Mouse (Mus musculus) frontal cortex, postnatal 36 days (tissue): ENCODE results near the gene Inpp5a.
A peak's percentile ranks its signal among the peaks of the same experiment; 100 is the strongest.

Source experiments
- DNase-seq, 2 experiments: peaks; one replicate each; pipeline ENCODE4 v3.0.0; 2022; ENCODE audit warnings: low spot score in 2 of 2

Inpp5a gene

DNA sequence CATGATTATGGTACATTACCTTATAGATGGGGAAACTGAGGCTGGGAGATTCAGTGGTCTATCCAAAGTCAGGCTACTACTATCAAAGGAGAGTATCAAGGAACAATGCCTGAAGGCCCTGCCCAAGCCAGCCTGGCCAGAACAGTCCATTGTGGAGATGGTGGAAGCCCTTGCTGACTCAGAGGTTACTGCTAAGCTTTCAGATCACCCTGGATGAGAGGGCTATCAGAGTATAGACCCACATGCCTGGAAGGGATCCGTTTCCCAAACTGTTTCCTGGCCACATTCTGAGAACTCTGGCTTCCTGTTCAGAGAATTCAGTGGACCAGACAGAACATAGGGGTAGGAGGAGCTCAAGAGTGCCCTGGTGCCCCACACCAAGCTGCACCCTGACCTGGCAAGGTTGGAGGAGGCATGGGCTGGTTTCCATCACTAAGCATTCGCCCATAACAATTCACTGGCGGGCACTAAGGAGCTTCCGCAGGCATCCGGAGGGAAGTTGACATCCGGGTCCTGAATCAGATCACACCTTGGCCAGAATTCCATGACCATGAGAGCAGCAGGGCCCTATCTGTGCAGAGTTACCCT is 19.3 kb upstream of the Inpp5a start:
- DNase-seq: no peak

DNA sequence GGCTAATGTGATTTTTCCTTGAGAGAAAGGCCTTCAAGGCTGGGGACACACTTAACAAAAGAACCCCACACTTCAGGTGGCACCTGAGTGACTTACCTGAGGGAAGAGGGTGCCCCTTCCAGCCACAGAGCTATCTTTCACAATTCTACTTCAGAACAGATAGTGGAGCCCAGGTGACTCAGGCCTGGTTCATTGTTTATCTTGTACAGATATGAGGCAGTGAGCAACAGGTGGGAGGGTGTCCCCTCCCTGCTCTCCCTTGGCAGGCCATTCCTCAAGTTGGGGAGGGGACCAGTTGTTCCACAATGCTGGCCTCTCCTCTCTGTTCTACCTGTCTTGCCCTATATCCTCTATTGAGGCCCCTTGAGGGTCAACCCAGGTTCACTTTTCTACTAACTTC is 17.5 kb upstream of the Inpp5a start:
- DNase-seq: no peak

- DNase-seq: no peak
Measured at GRCm38 (mm10) chr7:139377381-139377780, 11.5 kb upstream of the Inpp5a start.

DNA sequence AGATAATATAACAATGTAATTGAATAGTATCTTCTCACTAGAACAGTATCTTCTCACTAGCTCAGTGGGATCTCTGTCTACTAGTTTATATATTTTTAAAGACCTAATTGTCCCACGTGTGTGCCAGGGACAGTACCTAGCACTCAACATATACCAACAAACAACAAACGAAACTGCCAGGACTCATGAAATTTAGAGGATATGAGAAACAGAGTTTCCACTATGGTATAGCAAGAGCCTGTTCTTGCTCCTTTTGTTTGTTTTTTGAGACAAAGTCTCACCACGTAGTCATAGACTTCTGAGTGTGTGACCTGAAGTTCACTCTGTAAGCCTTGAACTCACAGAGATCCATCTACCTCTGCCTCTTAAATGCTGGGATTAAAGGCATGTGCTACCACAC is 10.6 kb upstream of the Inpp5a start:
- DNase-seq: no peak

DNA sequence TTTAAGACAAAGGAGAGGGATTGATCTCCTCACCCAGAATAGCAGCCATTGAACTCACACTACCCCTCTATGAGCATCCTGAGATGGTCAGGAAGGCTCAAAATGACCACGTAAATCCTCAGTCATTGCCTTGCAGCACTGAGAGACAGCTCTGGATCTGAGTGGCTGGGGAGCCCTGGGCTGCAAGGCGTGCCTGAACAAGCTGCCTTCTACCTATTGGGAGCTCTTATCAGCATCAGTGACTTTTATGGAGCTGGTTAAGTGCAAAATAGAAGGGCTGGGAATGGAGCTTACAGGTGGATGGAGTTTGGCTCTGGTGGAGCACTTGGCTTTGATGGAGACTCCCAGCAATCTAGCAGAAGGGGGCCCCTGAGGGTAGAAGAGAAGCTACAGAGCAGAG is 9.2 kb upstream of the Inpp5a start:
- DNase-seq: no peak

GRCm38 (mm10) chr7:139380225-139380624 is 8.7 kb upstream of the Inpp5a start:
- DNase-seq: no peak

DNA sequence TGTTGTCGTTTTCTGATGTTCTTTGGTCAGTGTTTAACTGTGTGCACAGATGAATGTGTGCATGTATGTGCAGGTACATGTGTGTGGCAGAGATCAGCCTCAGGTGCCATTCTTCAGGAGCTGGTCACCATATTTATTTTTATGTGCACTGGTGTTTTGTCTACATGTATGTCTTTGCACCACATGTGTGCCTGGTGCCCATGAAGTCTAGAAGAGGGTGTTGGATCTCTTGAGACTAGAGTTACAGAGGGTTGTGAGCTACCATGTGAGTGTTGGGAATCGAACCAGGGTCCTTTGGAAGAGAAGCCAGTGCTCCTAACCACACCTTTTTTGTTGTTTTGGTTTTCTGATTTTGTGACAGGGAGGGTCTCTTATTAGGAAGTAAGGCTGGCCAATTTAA is 7.0 kb upstream of the Inpp5a start:
- DNase-seq: no peak

GRCm38 (mm10) chr7:139382796-139383195 is 6.1 kb upstream of the Inpp5a start:
- no peak for DNase-seq

DNA sequence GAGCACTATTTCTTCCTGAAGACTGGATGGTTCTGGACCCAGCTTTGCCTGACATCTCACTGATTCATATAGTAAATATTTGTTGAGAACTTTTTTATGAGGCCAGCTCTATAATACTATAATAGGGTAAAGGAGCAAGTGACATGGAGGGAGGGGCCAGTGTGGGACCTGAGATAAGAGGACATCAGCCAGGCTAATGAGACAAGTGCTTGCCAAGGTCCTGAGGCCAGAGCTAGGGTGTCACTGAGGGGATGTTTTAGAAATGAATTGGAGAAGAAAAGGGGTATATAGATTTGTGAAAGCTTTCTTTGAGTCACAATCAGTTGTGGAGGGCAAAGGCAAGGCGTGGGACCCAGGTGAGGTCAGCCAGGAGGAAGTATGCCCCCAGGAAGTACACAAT is 4.4 kb upstream of the Inpp5a start:
- DNase-seq: no peak

- no peak for DNase-seq
Measured at GRCm38 (mm10) chr7:139384916-139385530, 3.9 kb upstream of the Inpp5a start.

DNA sequence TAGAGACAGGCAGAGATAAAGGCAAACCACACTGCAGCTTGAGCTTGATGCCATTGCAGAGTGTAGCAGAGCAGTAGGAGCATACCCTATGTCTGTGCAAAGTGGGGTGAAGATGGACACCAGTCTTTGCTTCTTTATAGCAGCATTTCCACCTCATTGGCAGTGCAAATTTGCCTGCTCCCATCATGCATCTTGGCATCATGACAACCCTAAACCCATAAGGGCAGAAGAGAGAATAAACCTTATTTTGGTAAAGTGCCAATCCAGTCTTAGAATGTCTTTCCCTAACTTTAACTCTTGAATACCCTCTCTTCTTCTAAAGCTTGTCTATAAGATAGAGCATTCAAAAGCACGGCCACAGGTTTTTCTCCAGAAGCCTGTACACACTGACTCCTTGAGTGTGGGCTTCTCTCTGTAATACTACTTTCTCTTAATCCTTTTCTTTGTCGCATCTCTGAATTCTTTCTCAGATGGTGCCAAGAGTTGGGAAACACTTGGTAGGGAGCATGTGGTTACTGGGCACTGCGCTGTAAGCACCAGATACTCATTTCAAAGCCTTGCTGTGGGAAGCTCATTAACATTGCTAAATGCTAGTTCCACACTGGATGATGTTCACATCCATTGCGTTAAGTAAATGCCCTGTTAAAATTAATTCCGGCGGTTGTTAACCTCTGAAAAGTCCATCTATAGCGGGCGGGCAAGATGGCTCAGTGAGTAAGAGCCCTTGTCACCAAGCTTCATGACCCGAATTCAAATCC is 1.8 kb upstream of the Inpp5a start:
- DNase-seq: no peak

- DNase-seq: no peak
Measured at GRCm38 (mm10) chr7:139387921-139388669, 814 bp upstream of the Inpp5a start.

- DNase-seq: peak in 1 of 2 experiments; percentile 17
Measured at GRCm38 (mm10) chr7:139389213-139389761, 378 bp downstream of the Inpp5a start.

DNA sequence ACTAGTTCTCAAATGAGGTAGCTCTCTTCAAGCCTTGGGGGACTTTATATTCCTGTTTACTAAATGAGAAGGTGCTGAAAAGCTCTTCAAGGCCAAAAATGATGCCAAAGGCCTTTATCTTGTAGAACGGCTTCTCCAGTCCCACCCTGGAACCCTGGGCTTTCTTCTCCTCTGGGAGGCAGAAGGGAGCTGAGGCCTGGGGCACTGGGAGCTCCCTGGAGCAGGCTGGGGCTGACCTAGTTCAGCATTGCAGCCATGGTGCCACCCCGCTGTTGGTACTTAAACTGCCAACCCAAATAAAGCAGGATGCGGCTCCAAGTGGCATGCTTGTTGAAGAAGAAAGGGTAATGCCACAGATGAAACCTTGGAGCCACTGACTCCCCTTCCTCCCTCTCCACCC is 1.5 kb downstream of the Inpp5a start:
- DNase-seq: peak; percentile 35 to 48

GRCm38 (mm10) chr7:139390926-139391325 is 2.0 kb downstream of the Inpp5a start:
- peak in 1 of 2 experiments; percentile 29 for DNase-seq

DNA sequence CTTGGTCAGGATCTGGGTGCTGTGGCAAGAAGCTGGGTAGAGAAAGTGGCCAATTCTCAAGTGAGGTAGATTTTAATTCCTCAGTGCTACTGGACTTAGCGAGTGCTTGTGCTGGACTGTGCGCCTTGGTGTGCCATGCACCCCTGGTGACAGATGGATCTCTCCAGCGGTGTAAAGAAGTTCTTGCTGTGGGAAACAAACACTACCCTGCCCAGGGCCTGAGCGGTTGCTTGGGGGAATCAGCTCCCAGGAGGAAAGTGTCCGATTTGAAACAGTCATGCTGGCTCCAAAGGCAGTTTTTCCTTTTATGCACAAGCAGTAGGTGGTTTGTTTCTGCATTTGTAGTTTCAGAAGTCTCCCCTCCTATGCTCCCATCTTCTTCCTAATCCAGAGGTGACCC is 2.8 kb downstream of the Inpp5a start:
- no peak for DNase-seq

DNA sequence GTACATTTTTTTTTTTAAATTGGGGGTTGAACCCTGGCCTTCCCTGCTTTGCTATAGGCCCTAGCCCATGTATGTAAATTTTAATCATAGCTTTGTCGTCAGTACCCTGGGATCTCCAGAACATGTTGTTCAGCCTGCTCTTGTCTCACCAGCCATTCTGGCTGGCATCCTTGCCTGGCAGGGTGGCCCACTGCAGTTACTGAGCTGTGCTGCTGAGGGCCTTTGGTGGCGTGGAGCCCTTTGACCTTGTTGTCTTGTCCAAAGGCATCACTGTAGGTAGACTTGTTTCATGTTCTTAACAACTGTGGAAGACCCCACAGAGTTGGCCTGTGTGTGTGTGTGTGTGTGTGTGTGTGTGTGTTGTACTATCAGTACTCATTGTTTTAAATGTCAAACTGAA is 3.2 kb downstream of the Inpp5a start:
- no peak for DNase-seq

DNA sequence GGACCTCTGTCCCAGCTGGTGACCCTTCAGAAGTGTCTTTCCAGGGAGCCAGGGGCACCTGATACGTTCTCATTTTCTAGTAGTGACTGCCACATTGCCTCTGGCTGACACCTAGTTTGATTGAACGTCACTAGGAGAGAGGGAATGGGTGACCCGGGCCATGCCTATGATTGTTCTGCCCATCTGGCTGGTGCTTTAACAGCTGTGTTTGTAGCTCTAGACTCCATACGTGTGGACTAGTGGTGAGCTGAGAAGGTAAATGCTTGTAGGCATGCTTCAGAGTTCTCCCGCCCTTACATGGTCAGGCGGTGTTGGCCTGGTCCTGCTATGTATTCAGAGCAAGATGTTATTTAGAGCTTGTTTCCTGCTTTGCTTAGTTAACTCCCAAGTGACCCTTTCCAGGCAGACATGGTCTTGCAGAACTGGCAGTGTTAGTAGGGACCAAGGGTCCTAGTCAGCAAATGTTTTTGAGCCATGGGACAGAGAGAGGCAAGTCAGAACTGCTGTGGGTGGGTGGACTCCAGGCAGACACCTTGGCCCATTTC is 3.9 kb downstream of the Inpp5a start:
- DNase-seq: no peak

DNA sequence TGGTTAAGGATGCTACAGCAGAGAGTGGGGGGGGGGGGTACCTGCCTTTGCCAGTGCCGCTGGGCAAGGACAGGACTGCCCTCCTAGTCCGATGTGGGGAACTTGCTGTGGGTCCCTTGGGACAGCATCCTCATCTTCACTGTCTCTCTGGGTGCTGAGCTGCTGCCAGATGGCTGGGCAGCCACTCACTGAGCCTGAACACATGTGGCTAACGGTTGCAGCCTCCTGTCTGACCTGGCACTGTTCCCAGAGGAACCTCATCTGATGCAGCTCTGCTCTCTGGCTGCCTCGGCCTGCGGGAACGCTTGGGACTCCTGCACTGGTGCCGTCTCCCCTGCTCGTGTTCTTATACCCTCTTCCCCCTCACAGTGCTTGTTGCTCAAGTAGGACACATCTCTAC is 8.6 kb downstream of the Inpp5a start:
- DNase-seq: peak in 1 of 2 experiments; percentile 44

DNA sequence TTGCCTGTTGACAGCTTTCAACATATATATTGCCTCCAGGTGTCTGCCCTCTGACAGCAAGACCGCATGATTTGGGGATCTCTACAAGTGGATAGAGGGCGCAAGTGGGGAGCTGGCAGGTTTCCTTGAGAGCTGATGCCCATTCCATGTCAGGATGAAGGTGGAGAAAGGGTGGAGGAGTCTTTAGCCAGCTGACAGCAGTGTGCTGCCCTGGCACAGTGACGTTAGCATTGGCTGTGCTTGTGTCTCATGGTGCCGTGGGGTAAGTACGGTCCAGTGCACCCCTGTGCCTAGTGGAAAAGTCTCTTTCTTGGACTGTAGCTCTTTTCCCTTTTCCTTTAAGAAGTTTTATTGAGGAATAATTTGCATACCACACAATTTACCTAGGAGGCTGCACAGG is 9.2 kb downstream of the Inpp5a start:
- DNase-seq: no peak

- no peak for DNase-seq
Measured at GRCm38 (mm10) chr7:139398530-139399021, 9.7 kb downstream of the Inpp5a start.

DNA sequence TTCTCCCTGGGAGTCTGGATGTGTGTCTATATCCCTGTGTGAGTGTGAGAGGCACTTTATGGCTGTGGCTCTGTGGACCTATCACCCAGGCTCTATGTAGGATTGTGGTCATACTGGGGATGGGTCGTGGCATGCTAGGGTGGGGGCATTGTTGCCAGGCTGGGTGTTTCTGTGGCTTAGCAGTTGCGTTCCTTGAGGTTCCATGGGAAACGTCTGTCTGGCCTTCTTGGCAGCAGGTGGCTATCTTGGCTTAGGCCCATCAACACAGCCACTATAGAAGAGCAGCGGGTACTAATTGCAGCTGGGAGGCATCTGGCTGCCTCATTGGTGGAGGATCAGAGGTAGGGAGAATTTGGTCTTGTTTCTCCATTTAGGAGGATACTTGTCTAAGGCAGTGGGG is 10.7 kb downstream of the Inpp5a start:
- DNase-seq: no peak
